Mouse (Mus musculus): ENCODE measurements around the gene Nagk.
"Not testable (repeated sequence)": the region's sequence is repeated elsewhere in the genome, so short reads cannot be mapped to it uniquely, and the experiment has no call there.

Gene Nagk

GRCm38 (mm10) chr6:83794760-83795296, at the start of gene Nagk:
TSS of gene Nagk (plus strand) at chr6:83794982.
- DNase-seq (ENCODE audit: low spot score): peak; percentile 92

GRCm38 (mm10) chr6:83745466-83745865, 49.3 kb upstream of the Nagk start:
- no peak for DNase-seq (ENCODE audit: low spot score)

- no peak for DNase-seq (ENCODE audit: low spot score)
These were observed 45.5 kb upstream of the Nagk start for GRCm38 (mm10) chr6:83749286-83749685.

- DNase-seq (ENCODE audit: low spot score): no peak
These were observed 44.6 kb upstream of the Nagk start for GRCm38 (mm10) chr6:83750171-83750684.

GRCm38 (mm10) chr6:83756051-83756450, 38.7 kb upstream of the Nagk start:
- no peak for DNase-seq (ENCODE audit: low spot score)

GRCm38 (mm10) chr6:83762344-83762743, 32.4 kb upstream of the Nagk start, which contains the start of gene Ankrd53:
TSS of gene Ankrd53 (plus strand) at chr6:83762644.
- DNase-seq (ENCODE audit: low spot score): no peak

- DNase-seq (ENCODE audit: low spot score): peak; percentile 58
These were observed 31.8 kb upstream of the Nagk start for GRCm38 (mm10) chr6:83762880-83763431.

- no peak for DNase-seq (ENCODE audit: low spot score)
These were observed 27.8 kb upstream of the Nagk start for GRCm38 (mm10) chr6:83766982-83767381.

- no peak for DNase-seq (ENCODE audit: low spot score)
These were observed 26.3 kb upstream of the Nagk start for GRCm38 (mm10) chr6:83768485-83768884.

GRCm38 (mm10) chr6:83774126-83774525, 20.7 kb upstream of the Nagk start:
- no peak for DNase-seq (ENCODE audit: low spot score)

- no peak for DNase-seq (ENCODE audit: low spot score)
These were observed 19.8 kb upstream of the Nagk start for GRCm38 (mm10) chr6:83774781-83775563.

- peak; percentile 93 for DNase-seq (ENCODE audit: low spot score)
These were observed 19.0 kb upstream of the Nagk start, which contains the start of gene Tex261 for GRCm38 (mm10) chr6:83775638-83776293. TSS of gene Tex261 (minus strand) at chr6:83775813.

GRCm38 (mm10) chr6:83778306-83778705, 16.5 kb upstream of the Nagk start:
- no peak for DNase-seq (ENCODE audit: low spot score)

- DNase-seq (ENCODE audit: low spot score): peak; percentile 53
These were observed 15.8 kb upstream of the Nagk start for GRCm38 (mm10) chr6:83779026-83779425.

GRCm38 (mm10) chr6:83786426-83786825, 8.4 kb upstream of the Nagk start:
- no peak for DNase-seq (ENCODE audit: low spot score)

- no peak for DNase-seq (ENCODE audit: low spot score)
These were observed 6.2 kb upstream of the Nagk start for GRCm38 (mm10) chr6:83788554-83788953.

GRCm38 (mm10) chr6:83790533-83790932, 4.2 kb upstream of the Nagk start:
- DNase-seq (ENCODE audit: low spot score): not testable (repeated sequence)

GRCm38 (mm10) chr6:83791251-83791890, 3.4 kb upstream of the Nagk start:
- no peak for DNase-seq (ENCODE audit: low spot score)

- DNase-seq (ENCODE audit: low spot score): no peak
These were observed 714 bp downstream of the Nagk start for GRCm38 (mm10) chr6:83795492-83795900.

- DNase-seq (ENCODE audit: low spot score): no peak
These were observed 1.9 kb downstream of the Nagk start for GRCm38 (mm10) chr6:83796686-83797085.

- DNase-seq (ENCODE audit: low spot score): no peak
These were observed 7.3 kb downstream of the Nagk start for GRCm38 (mm10) chr6:83802033-83802432.

GRCm38 (mm10) chr6:83802846-83803245, 8.1 kb downstream of the Nagk start:
- no peak for DNase-seq (ENCODE audit: low spot score)

All from ovary, postnatal 36 days (tissue).